Mouse (Mus musculus) midbrain, postnatal 0 days (tissue): ENCODE results near the gene Hipk2. TPM values are rescaled to one million over a fixed set of nuclear protein-coding genes. Genes with fewer than 3 reads are reported as not detected.

Experiments used
- ATAC-seq: fragments of 200-750 bp; cut with Nextera tagmentation; 2 replicates; pipeline ENCODE4 v1.8.0; 2017; ENCODE audit warnings: moderate number of reproducible peaks, mild to moderate bottlenecking, moderate TSS enrichment, moderate library complexity; ENCODE audit not compliant: low FRiP score
- DNase-seq: peaks from one replicate; pipeline ENCODE4 v3.0.0-alpha.2; 2015; ENCODE audit warnings: low spot score
- H3K27ac ChIP-seq: fragments of 300-500 bp; sonication (generic); 2 replicates; pipeline ENCODE4 v1.5.1; 2014; ENCODE audit warnings: low read depth, mild to moderate bottlenecking, low read length, mixed read lengths
- H3K27me3 ChIP-seq: fragments of 300-500 bp; sonication (generic); 2 replicates; pipeline ENCODE4 v1.6.1; 2014; ENCODE audit warnings: low read length, control low read depth, mixed read lengths; ENCODE audit not compliant: insufficient read depth
- H3K36me3 ChIP-seq: fragments of 300-500 bp; sonication (generic); 2 replicates; pipeline ENCODE4 v1.6.1; 2014; ENCODE audit warnings: low read length, control low read depth, mixed read lengths; ENCODE audit not compliant: insufficient read depth
- H3K4me1 ChIP-seq: fragments of 300-500 bp; sonication (generic); 2 replicates; pipeline ENCODE4 v1.6.1; 2014; ENCODE audit warnings: mild to moderate bottlenecking, control low read depth, antibody characterized with exemption, low read length, mixed read lengths; ENCODE audit not compliant: insufficient read depth
- H3K4me2 ChIP-seq: fragments of 300-500 bp; sonication (generic); 2 replicates; pipeline ENCODE4 v1.6.1; 2014; ENCODE audit warnings: low read depth, mild to moderate bottlenecking, low read length, mixed read lengths; ENCODE audit not compliant: poor library complexity, severe bottlenecking
- H3K4me3 ChIP-seq: fragments of 300-500 bp; sonication (generic); 2 replicates; pipeline ENCODE4 v1.5.1; 2014; ENCODE audit warnings: low read depth, mild to moderate bottlenecking, low read length, moderate library complexity
- H3K9ac ChIP-seq: fragments of 300-500 bp; sonication (generic); replicated peaks from 2 replicates; pipeline ENCODE4 v1.6.1; 2014; ENCODE audit warnings: mild to moderate bottlenecking, low read length, moderate library complexity, mixed read lengths; ENCODE audit not compliant: poor library complexity, severe bottlenecking
- H3K9me3 ChIP-seq: fragments of 300-500 bp; sonication (generic); 2 replicates; pipeline ENCODE4 v1.6.1; 2016; ENCODE audit warnings: low read length, control low read depth
- CTCF ChIP-seq: IDR thresholded peaks from 2 replicates; pipeline ENCODE4 v1.5.1; 2016; ENCODE audit warnings: antibody characterized with exemption, mild to moderate bottlenecking
- WGBS: fragments of 180-500 bp; shearing (Covaris S2); extraction: QIAGEN DNeasy Blood & Tissue Kit; methylation state at CpG from one replicate; pipeline ENCODE4 v1.1.7; 2014; 5-methylcytosine and 5-hydroxymethylcytosine counted together
- polyA plus RNA-seq: library from polyadenylated mRNA; unstranded; fragments of >200 nt; fragmentation: Nextera tagmentation; extraction: Ambion mirVana; gene quantifications from 2 replicates; pipeline ENCODE4 v1.2.1, GENCODE M21; 2015
- total RNA-seq: library from RNA; depleted of rRNA; stranded (reverse); fragments of >200 nt; gene quantifications from 2 replicates; pipeline ENCODE4 v1.2.3, GENCODE M21; 2014

The Hipk2 gene
- total and polyA plus RNA-seq, 2 experiments from 2014 or later: 24.3 to 71.0 TPM

GRCm38 (mm10) chr6:38732681-38733080, 143.3 kb downstream of the Hipk2 start:
- H3K9ac ChIP-seq: no peak overlapping the region
- no peaks in the 10 kb centered on the region for H3K4me1 ChIP-seq
- peaks cover 24% of the 10 kb centered on the region for H3K36me3 ChIP-seq
- DNase-seq (no peak), ATAC-seq (no peak)
- H3K4me3 ChIP-seq: no peak overlapping the region
- H3K4me2 ChIP-seq: no peak overlapping the region
- no peaks in the 10 kb centered on the region for H3K9me3 ChIP-seq
- H3K27me3 ChIP-seq: no peaks in the 10 kb centered on the region
- 71% methylated on average over 3 of the region's 3 CpGs for WGBS
- no peak for TF ChIP-seq CTCF
- no peak overlapping the region for H3K27ac ChIP-seq

- Histone ChIP-seq H3K27me3 (no peaks in the 10 kb centered on the region), H3K9me3 (no peaks in the 10 kb centered on the region), H3K4me3 (no peak overlapping the region), H3K4me1 (no peaks in the 10 kb centered on the region), H3K9ac (no peak overlapping the region), H3K27ac (peak overlapping the region; percentile 48), H3K4me2 (no peak overlapping the region), H3K36me3 (peaks cover 15% of the 10 kb centered on the region)
- ATAC-seq (peak; percentile 63), DNase-seq (peak; percentile 37)
- peak; percentile 3; the same call in 1 of the 2 replicates for TF ChIP-seq CTCF
- WGBS: 50% methylated on average over 15 of the region's 15 CpGs
Measured at GRCm38 (mm10) chr6:38730169-38731146, 145.5 kb downstream of the Hipk2 start.

- H3K4me1 ChIP-seq: no peaks in the 10 kb centered on the region
- WGBS: 94% methylated on average over 3 of the region's 3 CpGs
- ATAC-seq (no peak), DNase-seq (no peak)
- no peak overlapping the region for H3K9ac ChIP-seq
- H3K27ac ChIP-seq: no peak overlapping the region
- H3K4me2 ChIP-seq: no peak overlapping the region
- no peak overlapping the region for H3K4me3 ChIP-seq
- H3K36me3 ChIP-seq: peaks cover 5% of the 10 kb centered on the region
- no peaks in the 10 kb centered on the region for H3K27me3 ChIP-seq
- no peak for TF ChIP-seq CTCF
- no peaks in the 10 kb centered on the region for H3K9me3 ChIP-seq
Measured at GRCm38 (mm10) chr6:38725515-38725914, 150.4 kb downstream of the Hipk2 start.

GRCm38 (mm10) chr6:38721361-38721760, 154.6 kb downstream of the Hipk2 start:
- ATAC-seq: no peak
- H3K4me1 ChIP-seq: no peaks in the 10 kb centered on the region
- no peaks in the 10 kb centered on the region for H3K9me3 ChIP-seq
- H3K4me3 ChIP-seq: no peak overlapping the region
- no peak overlapping the region for H3K27ac ChIP-seq
- no peak overlapping the region for H3K9ac ChIP-seq
- H3K36me3 ChIP-seq: peaks cover 27% of the 10 kb centered on the region
- no peak for DNase-seq
- no peak for TF ChIP-seq CTCF
- no peak overlapping the region for H3K4me2 ChIP-seq
- H3K27me3 ChIP-seq: no peaks in the 10 kb centered on the region
- WGBS: 91% methylated on average over 1 of the region's 1 CpGs

- WGBS: 39% methylated on average over 6 of the region's 6 CpGs
- Histone ChIP-seq H3K36me3 (peaks cover 48% of the 10 kb centered on the region), H3K9me3 (no peaks in the 10 kb centered on the region), H3K4me2 (no peak overlapping the region), H3K9ac (no peak overlapping the region), H3K4me3 (no peak overlapping the region), H3K4me1 (no peaks in the 10 kb centered on the region), H3K27ac (no peak overlapping the region), H3K27me3 (no peaks in the 10 kb centered on the region)
- ATAC-seq (no peak), DNase-seq (no peak)
- no peak for TF ChIP-seq CTCF
Measured at GRCm38 (mm10) chr6:38719229-38719628, 156.7 kb downstream of the Hipk2 start.

GRCm38 (mm10) chr6:38718625-38719024, 157.3 kb downstream of the Hipk2 start:
- 91% methylated on average over 7 of the region's 7 CpGs for WGBS
- no peak for ATAC-seq

More at GRCm38 (mm10) chr6:38718625-38719024, 157.3 kb downstream of the Hipk2 start:
- no peak overlapping the region for H3K9ac ChIP-seq
- no peak overlapping the region for H3K4me2 ChIP-seq
- H3K9me3 ChIP-seq: no peaks in the 10 kb centered on the region
- no peaks in the 10 kb centered on the region for H3K27me3 ChIP-seq
- no peak for TF ChIP-seq CTCF
- no peak for DNase-seq
- no peaks in the 10 kb centered on the region for H3K4me1 ChIP-seq
- no peak overlapping the region for H3K27ac ChIP-seq
- peaks cover 54% of the 10 kb centered on the region for H3K36me3 ChIP-seq
- no peak overlapping the region for H3K4me3 ChIP-seq
